Mouse (Mus musculus): ENCODE data around the gene Anks3. TPM values are rescaled to one million over a fixed set of nuclear protein-coding genes. Genes with fewer than 3 reads are reported as not detected.
A peak's percentile ranks its signal among the peaks of the same experiment; 100 is the strongest.

Anks3 gene
- polyA plus RNA-seq (2014; fragmentation: Nextera tagmentation; extraction: Ambion mirVana) = 62.2 and 62.5 TPM in 2 replicates

DNA sequence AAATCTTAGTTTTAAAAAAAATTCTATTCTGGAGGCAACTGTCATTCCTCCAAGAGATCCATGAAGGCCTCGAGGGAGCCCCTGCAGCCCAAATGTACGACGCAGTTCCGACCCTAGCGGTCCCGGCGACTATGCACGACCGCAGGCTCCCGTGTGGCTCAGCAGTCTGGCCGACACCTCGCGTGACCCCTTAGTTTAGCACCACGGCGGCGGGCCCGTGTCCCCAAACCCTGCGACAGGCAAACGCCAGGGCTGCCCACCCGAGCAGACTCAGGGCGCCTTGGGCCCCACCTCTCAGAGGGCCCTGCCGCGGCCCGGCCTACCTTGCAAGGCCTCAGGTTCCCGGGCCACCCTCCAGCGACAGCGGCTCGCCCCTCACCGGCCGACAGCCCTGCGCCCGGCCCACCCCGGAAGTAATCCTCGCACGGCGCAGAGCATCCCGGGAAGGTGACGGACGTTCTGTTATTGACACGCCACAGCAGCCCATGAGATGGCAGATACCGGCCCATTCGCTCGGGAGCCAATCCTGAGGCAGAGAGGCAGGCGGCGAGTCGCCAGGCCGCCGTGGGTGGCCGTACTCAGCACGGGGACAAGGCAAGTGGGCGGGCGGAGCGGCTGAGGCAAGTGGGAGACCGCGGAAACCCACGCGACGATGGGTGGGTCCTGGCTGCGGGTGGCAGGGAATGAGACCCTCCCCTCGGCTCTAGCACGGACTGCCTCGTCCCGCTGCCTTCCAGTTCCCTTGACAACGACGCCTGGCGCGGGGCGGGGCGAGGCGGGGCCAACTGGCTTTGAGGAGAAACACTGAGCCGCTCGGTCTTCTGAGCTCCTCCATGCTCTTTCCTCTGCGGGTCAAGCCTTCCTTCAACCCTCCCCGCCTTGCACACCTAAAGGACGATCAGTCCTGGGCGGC lies at the start of gene Anks3:
Gene Anks3 (minus strand): TSS at position 409 of the 913 bp plus-strand sequence.
- Histone ChIP-seq H3K27me3 (ENCODE audit: control insufficient read depth, insufficient read depth, low read length) (no peaks in the 10 kb centered on the region), H3K9me3 (ENCODE audit: control insufficient read depth, low read length) (no peaks in the 10 kb centered on the region), H3K4me2 (ENCODE audit: low read depth, low read length) (peak within 1 kb of the TSS; percentile 78), H3K4me3 (ENCODE audit: low read depth, low read length) (peak within 1 kb of the TSS; percentile 79), H3K36me3 (ENCODE audit: control insufficient read depth, insufficient read depth, low read length) (no peaks in the 10 kb centered on the region), H3K27ac (ENCODE audit: low read depth, low read length) (peak within 1 kb of the TSS; percentile 80), H3K4me1 (ENCODE audit: control insufficient read depth, insufficient read depth, low read length) (peaks cover 12% of the 10 kb centered on the region), H3K9ac (replicated peaks; ENCODE audit: low read depth, low read length) (peak within 1 kb of the TSS; percentile 63)
- 1% methylated on average over 68 of the region's 76 CpGs for WGBS
- peak; percentile 99 for ATAC-seq (ENCODE audit: low read depth)

GRCm38 (mm10) chr16:5013054-5013838 lies 49.2 kb upstream of the Anks3 start, which contains the start of gene Rogdi:
Gene Rogdi (minus strand): TSS chr16:5013553.
- H3K9ac ChIP-seq (replicated peaks; ENCODE audit: low read depth, low read length) = peak within 1 kb of the TSS; percentile 76
- H3K4me2 ChIP-seq (ENCODE audit: low read depth, low read length) = peak within 1 kb of the TSS; percentile 70
- peaks cover 35% of the 10 kb centered on the region for H3K36me3 ChIP-seq (ENCODE audit: control insufficient read depth, insufficient read depth, low read length)
- H3K9me3 ChIP-seq (ENCODE audit: control insufficient read depth, low read length) = no peaks in the 10 kb centered on the region
- peak; percentile 99 for ATAC-seq (ENCODE audit: low read depth)
- WGBS = under 1% methylated on average over 51 of the region's 63 CpGs
- peak within 1 kb of the TSS; percentile 74 for H3K27ac ChIP-seq (ENCODE audit: low read depth, low read length)
- no peaks in the 10 kb centered on the region for H3K27me3 ChIP-seq (ENCODE audit: control insufficient read depth, insufficient read depth, low read length)
- peak within 1 kb of the TSS; percentile 65 for H3K4me3 ChIP-seq (ENCODE audit: low read depth, low read length)
- peaks cover 9% of the 10 kb centered on the region; the same call in 1 of the 2 replicates for H3K4me1 ChIP-seq (ENCODE audit: control insufficient read depth, insufficient read depth, low read length)

- Histone ChIP-seq H3K9me3 (ENCODE audit: control insufficient read depth, low read length) (no peaks in the 10 kb centered on the region), H3K36me3 (ENCODE audit: control insufficient read depth, insufficient read depth, low read length) (peaks cover 26% of the 10 kb centered on the region), H3K9ac (replicated peaks; ENCODE audit: low read depth, low read length) (peak overlapping the region; percentile 76; the same call in 1 of the 2 replicates), H3K27me3 (ENCODE audit: control insufficient read depth, insufficient read depth, low read length) (no peaks in the 10 kb centered on the region), H3K4me3 (ENCODE audit: low read depth, low read length) (peak overlapping the region; percentile 65), H3K4me1 (ENCODE audit: control insufficient read depth, insufficient read depth, low read length) (peaks cover 9% of the 10 kb centered on the region; the same call in 1 of the 2 replicates), H3K4me2 (ENCODE audit: low read depth, low read length) (peak overlapping the region; percentile 70), H3K27ac (ENCODE audit: low read depth, low read length) (no peak overlapping the region)
- 54% methylated on average over 13 of the region's 13 CpGs for WGBS
- ATAC-seq (ENCODE audit: low read depth) = no peak
These were observed 48.3 kb upstream of the Anks3 start for GRCm38 (mm10) chr16:5012036-5013005.

GRCm38 (mm10) chr16:5011285-5011684 lies 47.3 kb upstream of the Anks3 start:
- Histone ChIP-seq H3K27ac (ENCODE audit: low read depth, low read length) (no peak overlapping the region), H3K9me3 (ENCODE audit: control insufficient read depth, low read length) (no peaks in the 10 kb centered on the region), H3K4me2 (ENCODE audit: low read depth, low read length) (no peak overlapping the region), H3K9ac (replicated peaks; ENCODE audit: low read depth, low read length) (no peak overlapping the region), H3K4me3 (ENCODE audit: low read depth, low read length) (no peak overlapping the region), H3K4me1 (ENCODE audit: control insufficient read depth, insufficient read depth, low read length) (peaks cover 9% of the 10 kb centered on the region; the same call in 1 of the 2 replicates), H3K27me3 (ENCODE audit: control insufficient read depth, insufficient read depth, low read length) (no peaks in the 10 kb centered on the region), H3K36me3 (ENCODE audit: control insufficient read depth, insufficient read depth, low read length) (peaks cover 18% of the 10 kb centered on the region)
- no peak for ATAC-seq (ENCODE audit: low read depth)
- WGBS = 92% methylated on average over 7 of the region's 7 CpGs

- Histone ChIP-seq H3K27ac (ENCODE audit: low read depth, low read length) (no peak overlapping the region), H3K9ac (replicated peaks; ENCODE audit: low read depth, low read length) (no peak overlapping the region), H3K9me3 (ENCODE audit: control insufficient read depth, low read length) (no peaks in the 10 kb centered on the region), H3K36me3 (ENCODE audit: control insufficient read depth, insufficient read depth, low read length) (peaks cover 9% of the 10 kb centered on the region), H3K27me3 (ENCODE audit: control insufficient read depth, insufficient read depth, low read length) (no peaks in the 10 kb centered on the region), H3K4me1 (ENCODE audit: control insufficient read depth, insufficient read depth, low read length) (peaks cover 9% of the 10 kb centered on the region; the same call in 1 of the 2 replicates), H3K4me2 (ENCODE audit: low read depth, low read length) (no peak overlapping the region), H3K4me3 (ENCODE audit: low read depth, low read length) (no peak overlapping the region)
- 85% methylated on average over 10 of the region's 10 CpGs for WGBS
- no peak for ATAC-seq (ENCODE audit: low read depth)
These were observed 46.4 kb upstream of the Anks3 start for GRCm38 (mm10) chr16:5010371-5010935.

GRCm38 (mm10) chr16:5008076-5008475 lies 44.1 kb upstream of the Anks3 start:
- H3K4me1 ChIP-seq (ENCODE audit: control insufficient read depth, insufficient read depth, low read length) = peaks cover 9% of the 10 kb centered on the region; the same call in 1 of the 2 replicates
- H3K9ac ChIP-seq (replicated peaks; ENCODE audit: low read depth, low read length) = no peak overlapping the region
- WGBS = 88% methylated on average over 12 of the region's 12 CpGs
- no peaks in the 10 kb centered on the region for H3K9me3 ChIP-seq (ENCODE audit: control insufficient read depth, low read length)
- H3K4me3 ChIP-seq (ENCODE audit: low read depth, low read length) = no peak overlapping the region
- H3K4me2 ChIP-seq (ENCODE audit: low read depth, low read length) = no peak overlapping the region
- ATAC-seq (ENCODE audit: low read depth) = no peak
- H3K27me3 ChIP-seq (ENCODE audit: control insufficient read depth, insufficient read depth, low read length) = no peaks in the 10 kb centered on the region
- no peaks in the 10 kb centered on the region for H3K36me3 ChIP-seq (ENCODE audit: control insufficient read depth, insufficient read depth, low read length)
- no peak overlapping the region for H3K27ac ChIP-seq (ENCODE audit: low read depth, low read length)

DNA sequence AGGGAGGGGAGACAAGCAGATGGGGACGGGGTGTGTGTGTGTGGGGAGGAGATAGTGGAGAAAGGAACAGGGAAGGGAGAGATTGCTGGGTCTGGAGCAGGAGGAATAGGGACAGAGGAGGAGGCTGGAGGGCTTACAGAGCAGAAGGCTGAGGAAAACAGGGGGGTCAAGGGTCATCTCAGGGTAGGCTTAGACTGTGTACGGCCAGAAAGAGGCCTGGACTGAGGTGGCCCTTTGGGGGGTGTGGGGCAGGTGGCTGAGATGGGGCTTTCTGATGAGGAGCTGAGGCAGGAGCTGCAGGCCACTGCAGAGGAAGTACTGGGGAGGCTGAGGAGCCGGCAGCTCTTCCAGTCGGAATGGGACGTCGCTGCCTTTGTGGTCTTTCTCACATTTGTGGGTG lies 43.5 kb upstream of the Anks3 start:
- H3K36me3 ChIP-seq (ENCODE audit: control insufficient read depth, insufficient read depth, low read length) = no peaks in the 10 kb centered on the region
- 61% methylated on average over 6 of the region's 6 CpGs for WGBS
- no peak overlapping the region for H3K4me2 ChIP-seq (ENCODE audit: low read depth, low read length)
- H3K27ac ChIP-seq (ENCODE audit: low read depth, low read length) = no peak overlapping the region
- H3K4me1 ChIP-seq (ENCODE audit: control insufficient read depth, insufficient read depth, low read length) = peaks cover 6% of the 10 kb centered on the region; the same call in 1 of the 2 replicates
- no peaks in the 10 kb centered on the region for H3K27me3 ChIP-seq (ENCODE audit: control insufficient read depth, insufficient read depth, low read length)
- H3K9me3 ChIP-seq (ENCODE audit: control insufficient read depth, low read length) = no peaks in the 10 kb centered on the region
- no peak overlapping the region for H3K9ac ChIP-seq (replicated peaks; ENCODE audit: low read depth, low read length)
- no peak for ATAC-seq (ENCODE audit: low read depth)
- no peak overlapping the region for H3K4me3 ChIP-seq (ENCODE audit: low read depth, low read length)

DNA sequence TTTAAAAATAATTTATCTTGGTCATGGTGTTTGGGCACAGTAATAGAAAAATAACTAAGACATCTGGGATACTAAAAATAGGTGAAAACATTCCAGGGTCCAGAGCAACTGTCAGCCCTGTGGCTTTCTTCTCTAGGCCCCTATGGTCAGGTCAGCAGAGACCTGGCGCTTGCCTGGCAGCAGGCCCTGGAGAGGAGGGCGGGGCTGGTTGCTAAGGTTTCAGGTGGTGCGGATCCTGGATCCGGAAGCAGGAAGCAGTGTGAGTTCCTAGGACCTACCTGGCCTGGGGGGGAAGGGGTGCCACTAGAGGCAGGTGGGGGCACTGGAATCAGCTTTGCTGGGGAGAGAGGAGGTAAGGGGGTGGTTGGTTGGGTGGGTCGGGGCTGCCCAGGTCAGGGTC lies 43.1 kb upstream of the Anks3 start, which contains the start of gene Smim22:
Gene Smim22 (plus strand): TSS at position 222 of the 400 bp plus-strand sequence.
- WGBS = 54% methylated on average over 5 of the region's 5 CpGs
- no peak for ATAC-seq (ENCODE audit: low read depth)

More for the DNA sequence above, 43.1 kb upstream of the Anks3 start, which contains the start of gene Smim22:
- Histone ChIP-seq H3K4me2 (ENCODE audit: low read depth, low read length) (no peak within 1 kb of the TSS), H3K27ac (ENCODE audit: low read depth, low read length) (no peak within 1 kb of the TSS), H3K36me3 (ENCODE audit: control insufficient read depth, insufficient read depth, low read length) (no peaks in the 10 kb centered on the region), H3K9ac (replicated peaks; ENCODE audit: low read depth, low read length) (no peak within 1 kb of the TSS), H3K27me3 (ENCODE audit: control insufficient read depth, insufficient read depth, low read length) (no peaks in the 10 kb centered on the region), H3K4me1 (ENCODE audit: control insufficient read depth, insufficient read depth, low read length) (peaks cover 2% of the 10 kb centered on the region; the same call in 1 of the 2 replicates), H3K4me3 (ENCODE audit: low read depth, low read length) (no peak within 1 kb of the TSS), H3K9me3 (ENCODE audit: control insufficient read depth, low read length) (no peaks in the 10 kb centered on the region)
